Mouse (Mus musculus) stomach, embryonic 14.5 days (tissue): Measurements from ENCODE around the gene Atic. TPM values are rescaled to one million over a fixed set of nuclear protein-coding genes. Genes with fewer than 3 reads are reported as not detected.

ENCODE experiments used
- ATAC-seq: fragments of 200-750 bp; cut with Nextera tagmentation; 2 replicates; pipeline ENCODE4 v1.8.0; 2017; ENCODE audit warnings: low read depth, moderate TSS enrichment; ENCODE audit not compliant: insufficient number of reproducible peaks, insufficient read depth, low FRiP score
- H3K27ac ChIP-seq: fragments of 300-500 bp; sonication (generic); 2 replicates; pipeline ENCODE4 v1.5.1; 2014; ENCODE audit warnings: mild to moderate bottlenecking, low read length, moderate library complexity, mixed read lengths
- H3K27me3 ChIP-seq: fragments of 300-500 bp; sonication (generic); 2 replicates; pipeline ENCODE4 v1.6.1; 2014; ENCODE audit warnings: low read length, control low read depth, mixed read lengths; ENCODE audit not compliant: control insufficient read depth, insufficient read depth
- H3K36me3 ChIP-seq: fragments of 300-500 bp; sonication (generic); 2 replicates; pipeline ENCODE4 v1.6.1; 2014; ENCODE audit warnings: mild to moderate bottlenecking, control low read depth, low read length, moderate library complexity, mixed read lengths; ENCODE audit not compliant: control insufficient read depth, insufficient read depth
- H3K4me1 ChIP-seq: fragments of 300-500 bp; sonication (generic); 2 replicates; pipeline ENCODE4 v1.6.1; 2014; ENCODE audit warnings: low read length, control low read depth, mixed read lengths; ENCODE audit not compliant: control insufficient read depth, insufficient read depth
- H3K4me2 ChIP-seq: fragments of 300-500 bp; sonication (generic); replicated peaks from 2 replicates; pipeline ENCODE4 v1.6.1; 2014; ENCODE audit warnings: low read depth, low read length, control low read depth
- H3K4me3 ChIP-seq: fragments of 300-500 bp; sonication (generic); 2 replicates; pipeline ENCODE4 v1.5.1; 2014; ENCODE audit warnings: low read depth, low read length, control low read depth
- H3K9ac ChIP-seq: fragments of 300-500 bp; sonication (generic); replicated peaks from 2 replicates; pipeline ENCODE4 v1.6.1; 2014; ENCODE audit warnings: low read depth, mild to moderate bottlenecking, control low read depth, low read length, moderate library complexity, mixed read lengths
- H3K9me3 ChIP-seq: fragments of 300-500 bp; sonication (generic); 2 replicates; pipeline ENCODE4 v1.6.1; 2016; ENCODE audit warnings: low read depth, low read length, control low read depth; ENCODE audit not compliant: control insufficient read depth
- WGBS: fragments of 180-500 bp; shearing (Covaris S2); extraction: QIAGEN DNeasy Blood & Tissue Kit; methylation state at CpG from one replicate; pipeline ENCODE4 v1.1.7; 2014; 5-methylcytosine and 5-hydroxymethylcytosine counted together
- polyA plus RNA-seq: library from polyadenylated mRNA; unstranded; fragments of >200 nt; fragmentation: Nextera tagmentation; extraction: Ambion mirVana; gene quantifications from 2 replicates; pipeline ENCODE4 v1.2.1, GENCODE M21; 2014

The Atic gene
- polyA plus RNA-seq, 1 experiment from 2014 or later, result 79.1 TPM

DNA sequence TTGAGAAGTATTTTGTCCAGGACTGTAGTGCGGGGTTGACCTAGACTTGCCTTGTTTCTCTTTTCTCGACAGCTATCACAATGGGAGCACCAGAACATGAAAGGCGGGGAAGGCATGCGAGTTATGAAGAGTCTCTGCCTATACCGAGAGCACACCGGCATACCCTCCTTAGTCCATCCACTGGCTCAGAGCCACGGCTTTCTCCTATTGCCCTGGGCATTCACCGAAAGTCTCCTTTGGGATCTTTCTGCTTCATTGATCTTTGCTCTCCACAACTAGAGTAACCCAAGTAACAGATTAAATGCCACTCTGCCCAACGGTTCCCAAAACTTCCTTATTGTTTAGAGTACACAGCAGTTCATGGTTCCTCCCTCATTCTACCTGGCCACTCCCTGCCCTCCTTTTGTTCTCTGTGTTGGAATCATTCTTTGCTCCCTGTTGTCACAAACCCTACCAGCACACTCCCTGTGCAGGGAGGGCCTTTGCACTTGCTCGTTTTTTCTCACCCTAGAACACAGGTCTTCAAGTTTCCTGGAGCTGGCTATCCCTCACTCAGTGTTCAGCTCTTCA lies 6.2 kb upstream of the Atic start:
- no peak overlapping the region for H3K4me3 ChIP-seq
- H3K9me3 ChIP-seq, result no peaks in the 10 kb centered on the region
- no peak overlapping the region for H3K27ac ChIP-seq
- no peak for ATAC-seq
- no peak overlapping the region for H3K4me2 ChIP-seq
- no peaks in the 10 kb centered on the region for H3K36me3 ChIP-seq
- 79% methylated on average over 10 of the region's 10 CpGs for WGBS
- no peaks in the 10 kb centered on the region for H3K4me1 ChIP-seq
- no peak overlapping the region for H3K9ac ChIP-seq
- no peaks in the 10 kb centered on the region for H3K27me3 ChIP-seq

DNA sequence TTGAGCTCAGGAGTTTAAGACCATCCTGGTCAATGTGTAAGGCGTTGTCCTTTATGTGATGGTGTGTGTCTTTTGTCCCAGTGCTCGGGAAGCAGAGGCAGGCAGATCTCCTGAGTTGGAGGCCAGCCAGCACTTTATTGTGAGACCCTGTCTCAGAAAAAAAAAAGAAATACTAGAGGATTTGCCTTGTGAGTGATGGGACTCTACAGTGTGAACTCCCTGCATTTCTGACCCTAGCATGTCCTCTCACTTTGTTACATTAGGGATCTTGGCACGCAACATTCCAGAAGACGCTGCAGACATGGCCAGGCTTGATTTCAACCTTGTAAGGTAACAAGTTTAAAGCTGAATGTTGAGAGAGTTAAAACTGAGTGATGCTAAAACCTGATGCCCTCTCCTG lies 3.7 kb downstream of the Atic start:
- peaks cover 10% of the 10 kb centered on the region; the same call in 1 of the 2 replicates for H3K4me1 ChIP-seq
- H3K9ac ChIP-seq, result no peak overlapping the region
- no peak overlapping the region for H3K4me2 ChIP-seq
- no peak overlapping the region for H3K4me3 ChIP-seq
- ATAC-seq, result no peak
- H3K9me3 ChIP-seq, result no peaks in the 10 kb centered on the region
- peaks cover 49% of the 10 kb centered on the region for H3K36me3 ChIP-seq
- no peaks in the 10 kb centered on the region for H3K27me3 ChIP-seq
- H3K27ac ChIP-seq, result no peak overlapping the region
- WGBS, result 95% methylated on average over 4 of the region's 4 CpGs

DNA sequence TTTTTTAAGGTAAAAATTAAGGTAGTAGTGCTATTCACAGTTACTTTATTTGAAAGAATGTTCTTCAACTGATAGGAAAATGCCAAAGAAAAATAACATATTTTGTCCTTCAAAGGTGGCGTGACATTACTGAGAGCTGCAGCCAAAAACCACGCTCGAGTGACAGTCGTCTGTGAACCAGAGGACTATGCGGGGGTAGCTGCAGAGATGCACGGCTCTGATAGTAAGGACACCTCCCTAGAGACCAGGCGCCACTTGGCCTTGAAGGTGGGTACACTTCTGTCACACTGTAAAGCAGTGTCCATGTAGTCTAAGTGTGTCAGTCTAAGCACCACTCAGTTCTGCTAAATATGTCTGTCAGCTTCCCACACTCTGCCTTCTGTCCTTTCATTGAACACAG lies 7.3 kb downstream of the Atic start:
- WGBS, result 95% methylated on average over 7 of the region's 7 CpGs
- ATAC-seq, result no peak
- H3K4me1 ChIP-seq, result no peaks in the 10 kb centered on the region
- H3K36me3 ChIP-seq, result peaks cover 80% of the 10 kb centered on the region
- H3K27ac ChIP-seq, result no peak overlapping the region
- no peak overlapping the region for H3K4me2 ChIP-seq
- no peak overlapping the region for H3K9ac ChIP-seq
- no peak overlapping the region for H3K4me3 ChIP-seq
- no peaks in the 10 kb centered on the region for H3K27me3 ChIP-seq
- no peaks in the 10 kb centered on the region for H3K9me3 ChIP-seq

DNA sequence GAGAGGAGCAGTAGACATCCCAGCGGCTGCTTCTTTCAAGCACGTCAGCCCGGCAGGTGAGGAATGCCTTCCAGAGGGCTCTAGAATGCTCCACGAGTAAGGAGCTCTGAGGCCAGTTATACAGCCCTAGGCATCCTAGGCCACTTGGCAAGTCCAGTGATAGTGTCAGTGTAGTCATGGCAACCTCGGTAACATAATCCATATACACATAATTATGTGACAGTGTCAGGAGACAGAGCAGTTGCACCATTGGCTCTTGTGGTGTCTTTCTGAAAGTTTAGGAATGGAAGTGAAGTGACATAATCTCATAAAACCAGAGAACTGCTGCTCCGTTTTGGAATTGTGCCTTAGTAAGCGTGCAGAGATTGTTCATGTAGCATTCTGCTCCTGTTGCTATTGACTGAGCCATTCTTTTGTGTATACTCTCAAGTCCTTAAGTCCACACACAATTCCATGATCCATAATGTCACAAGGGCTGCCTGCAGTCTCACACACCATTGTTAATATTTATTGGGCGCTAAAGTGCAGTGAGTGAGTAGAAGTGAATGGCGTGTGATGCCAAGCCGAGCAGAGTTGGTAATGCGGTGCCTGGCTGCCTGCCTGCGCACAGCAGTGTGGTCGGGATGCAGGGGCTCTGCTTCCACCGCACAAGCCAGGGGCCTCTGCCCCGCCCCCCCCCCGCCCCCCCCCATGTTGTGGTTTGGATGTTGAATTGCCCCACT lies 11.1 kb downstream of the Atic start:
- Histone ChIP-seq H3K27ac (no peak overlapping the region), H3K4me2 (no peak overlapping the region), H3K9ac (no peak overlapping the region), H3K4me3 (no peak overlapping the region), H3K27me3 (no peaks in the 10 kb centered on the region), H3K9me3 (no peaks in the 10 kb centered on the region), H3K36me3 (peaks cover 88% of the 10 kb centered on the region), H3K4me1 (no peaks in the 10 kb centered on the region)
- 82% methylated on average over 16 of the region's 16 CpGs for WGBS
- no peak; the same call in 1 of the 2 replicates for ATAC-seq

DNA sequence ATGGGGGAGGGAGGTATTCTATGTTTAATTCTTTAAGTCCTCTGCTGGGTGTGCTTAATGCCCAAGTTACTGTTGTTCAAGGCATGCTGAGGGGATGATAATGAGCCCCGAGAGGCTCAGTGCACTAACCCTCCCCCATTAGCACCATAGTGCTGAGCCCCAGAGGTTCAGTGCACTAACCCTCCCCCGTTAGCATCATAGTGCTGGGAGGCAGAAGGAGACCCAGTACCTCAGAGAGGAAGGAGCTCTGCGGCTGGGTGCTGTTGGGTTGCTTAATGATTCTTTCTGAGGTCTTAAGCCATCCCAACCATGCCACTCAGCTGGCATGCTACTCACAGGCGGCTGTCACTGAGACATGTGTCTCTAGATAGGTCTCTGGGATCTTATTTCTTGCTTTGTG lies 13.2 kb downstream of the Atic start:
- no peak for ATAC-seq
- 90% methylated on average over 4 of the region's 4 CpGs for WGBS
- H3K9ac ChIP-seq, result no peak overlapping the region

DNA sequence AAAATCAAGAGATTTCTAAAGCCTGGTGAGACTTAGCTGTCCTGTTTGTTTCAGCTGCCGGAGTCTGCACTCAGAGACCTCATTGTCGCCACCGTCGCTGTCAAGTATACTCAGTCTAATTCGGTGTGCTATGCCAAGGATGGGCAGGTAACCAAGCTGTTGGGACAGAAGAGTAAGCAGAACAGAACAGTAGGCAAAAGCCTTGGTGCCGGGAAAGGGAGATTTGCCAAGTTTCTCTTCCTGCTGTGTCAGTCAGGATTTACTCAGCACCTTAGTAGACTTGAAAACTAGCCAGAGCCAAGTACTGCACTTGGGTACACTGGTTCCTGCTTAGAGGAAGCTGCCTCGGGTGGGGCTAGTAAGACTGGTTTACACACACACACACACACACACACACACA lies 19.0 kb downstream of the Atic start:
- H3K4me1 ChIP-seq, result no peaks in the 10 kb centered on the region
- H3K4me3 ChIP-seq, result no peak overlapping the region
- no peak overlapping the region for H3K4me2 ChIP-seq
- WGBS, result 95% methylated on average over 7 of the region's 7 CpGs
- ATAC-seq, result no peak
- H3K27me3 ChIP-seq, result no peaks in the 10 kb centered on the region
- H3K36me3 ChIP-seq, result peaks cover 73% of the 10 kb centered on the region
- no peak overlapping the region for H3K27ac ChIP-seq
- no peaks in the 10 kb centered on the region for H3K9me3 ChIP-seq
- no peak overlapping the region for H3K9ac ChIP-seq

More for the DNA sequence above, 13.2 kb downstream of the Atic start:
- no peak overlapping the region for H3K4me3 ChIP-seq
- H3K4me1 ChIP-seq, result no peaks in the 10 kb centered on the region
- peaks cover 75% of the 10 kb centered on the region for H3K36me3 ChIP-seq
- no peaks in the 10 kb centered on the region for H3K27me3 ChIP-seq
- no peak overlapping the region for H3K27ac ChIP-seq
- H3K9me3 ChIP-seq, result no peaks in the 10 kb centered on the region
- no peak overlapping the region for H3K4me2 ChIP-seq

DNA sequence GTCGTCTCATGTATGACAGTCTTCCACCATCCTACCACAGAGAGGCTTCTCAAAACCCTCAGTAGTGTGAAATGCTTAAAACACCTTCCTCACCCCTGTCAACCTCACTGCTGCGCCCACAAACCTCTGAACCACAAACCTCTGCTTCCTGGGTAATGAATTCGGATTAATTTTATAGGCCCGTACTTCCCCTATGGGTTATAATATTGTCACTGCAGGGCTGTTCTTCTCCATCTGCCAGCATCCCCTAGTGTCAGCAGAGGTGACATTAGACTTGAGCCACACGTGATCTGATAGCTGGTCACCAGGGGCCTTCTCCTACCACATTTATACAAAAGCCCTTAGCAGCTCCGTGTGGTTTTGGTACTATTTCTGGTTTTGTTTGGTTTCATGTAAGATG lies 19.9 kb downstream of the Atic start:
- no peaks in the 10 kb centered on the region for H3K27me3 ChIP-seq
- ATAC-seq, result no peak
- no peak overlapping the region for H3K4me2 ChIP-seq
- H3K9ac ChIP-seq, result no peak overlapping the region
- H3K4me3 ChIP-seq, result no peak overlapping the region
- no peaks in the 10 kb centered on the region for H3K9me3 ChIP-seq
- WGBS, result 92% methylated on average over 6 of the region's 6 CpGs
- no peaks in the 10 kb centered on the region for H3K4me1 ChIP-seq
- no peak overlapping the region for H3K27ac ChIP-seq
- peaks cover 68% of the 10 kb centered on the region for H3K36me3 ChIP-seq

DNA sequence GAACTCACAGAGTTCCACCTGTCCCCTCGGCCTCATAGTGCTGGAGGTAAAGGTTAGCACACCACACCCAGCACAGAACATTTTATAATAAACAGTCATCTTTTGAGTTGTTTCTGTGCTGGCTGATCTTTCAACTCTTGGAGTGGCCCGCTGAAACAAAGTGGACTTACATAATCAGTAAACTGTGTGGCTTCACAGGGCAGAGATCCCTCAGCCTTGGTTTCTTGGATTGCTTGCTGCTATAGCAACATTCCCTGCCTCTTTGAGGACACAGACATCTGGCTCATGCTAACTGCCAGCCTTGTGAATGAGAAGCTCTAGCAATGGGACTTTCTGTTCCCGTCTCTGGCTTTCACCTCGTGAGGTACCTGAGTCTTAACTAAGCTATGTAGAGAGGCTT lies 22.6 kb downstream of the Atic start:
- no peak for ATAC-seq
- Histone ChIP-seq H3K4me3 (no peak overlapping the region), H3K9me3 (no peaks in the 10 kb centered on the region), H3K4me2 (no peak overlapping the region), H3K27ac (no peak overlapping the region), H3K4me1 (no peaks in the 10 kb centered on the region), H3K9ac (no peak overlapping the region), H3K27me3 (no peaks in the 10 kb centered on the region), H3K36me3 (peaks cover 52% of the 10 kb centered on the region)
- 87% methylated on average over 4 of the region's 4 CpGs for WGBS

DNA sequence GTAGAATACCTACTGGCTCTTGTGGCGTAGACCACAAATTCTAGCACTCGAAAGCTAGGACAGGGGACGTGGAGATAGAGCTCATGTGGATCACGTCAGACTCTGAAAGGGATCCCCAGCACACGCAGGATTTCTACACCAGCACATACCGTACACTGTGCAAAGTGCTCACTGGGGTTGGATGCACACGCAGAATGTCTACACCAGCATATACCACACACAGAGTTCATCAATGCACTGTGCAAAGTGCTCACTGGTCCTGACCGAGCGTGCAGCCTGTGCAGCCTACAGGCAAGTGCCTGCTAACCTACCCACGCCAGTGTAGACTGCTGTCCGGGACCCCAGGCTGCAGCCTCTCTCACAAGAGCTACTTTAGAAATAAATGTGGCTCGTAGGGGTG lies 23.5 kb downstream of the Atic start:
- H3K27ac ChIP-seq, result no peak overlapping the region
- H3K36me3 ChIP-seq, result peaks cover 52% of the 10 kb centered on the region
- no peaks in the 10 kb centered on the region for H3K4me1 ChIP-seq
- 90% methylated on average over 12 of the region's 12 CpGs for WGBS
- no peak overlapping the region for H3K4me3 ChIP-seq
- H3K9ac ChIP-seq, result no peak overlapping the region
- ATAC-seq, result no peak
- no peaks in the 10 kb centered on the region for H3K27me3 ChIP-seq
- no peaks in the 10 kb centered on the region for H3K9me3 ChIP-seq
- H3K4me2 ChIP-seq, result no peak overlapping the region
